Mouse (Mus musculus): ENCODE results near the gene Fndc3b.

Fndc3b gene

DNA sequence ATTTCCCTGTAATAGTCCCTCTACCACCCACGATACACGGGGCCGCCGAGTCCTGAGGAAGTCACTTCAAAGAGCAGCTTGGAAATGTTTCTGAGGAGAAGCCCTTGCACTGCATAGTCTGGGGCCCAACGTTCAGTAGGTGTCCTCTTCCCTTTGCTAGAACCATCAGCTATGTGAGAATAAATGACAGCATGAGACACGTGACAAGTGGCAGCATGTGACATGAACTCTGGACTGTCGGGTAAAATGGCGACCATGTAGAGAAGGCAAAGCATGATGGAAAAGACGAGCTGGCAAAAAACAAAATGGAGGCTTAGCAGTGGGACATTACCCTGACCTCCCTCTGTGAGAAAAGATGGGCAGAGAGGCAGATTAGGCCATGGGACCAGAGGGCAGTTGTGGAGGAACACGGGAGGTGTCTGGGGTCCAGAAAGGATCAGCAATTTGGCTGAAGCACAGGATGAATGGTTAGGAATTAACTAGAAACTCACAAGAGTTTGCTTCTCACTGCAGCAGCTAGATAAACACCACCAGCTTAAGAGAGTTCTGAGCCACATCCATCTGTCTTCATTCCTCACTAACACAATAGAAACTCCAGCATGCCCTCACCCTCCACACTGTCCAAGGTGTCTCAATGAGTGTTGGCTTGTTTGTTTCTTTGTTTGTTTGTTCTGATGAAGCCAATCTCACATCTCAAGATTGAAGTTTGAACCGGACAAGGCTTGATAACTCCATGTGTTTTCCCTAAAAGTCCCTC lies 118.2 kb downstream of the Fndc3b start:
- no peak for DNase-seq (ENCODE audit: low spot score)

DNA sequence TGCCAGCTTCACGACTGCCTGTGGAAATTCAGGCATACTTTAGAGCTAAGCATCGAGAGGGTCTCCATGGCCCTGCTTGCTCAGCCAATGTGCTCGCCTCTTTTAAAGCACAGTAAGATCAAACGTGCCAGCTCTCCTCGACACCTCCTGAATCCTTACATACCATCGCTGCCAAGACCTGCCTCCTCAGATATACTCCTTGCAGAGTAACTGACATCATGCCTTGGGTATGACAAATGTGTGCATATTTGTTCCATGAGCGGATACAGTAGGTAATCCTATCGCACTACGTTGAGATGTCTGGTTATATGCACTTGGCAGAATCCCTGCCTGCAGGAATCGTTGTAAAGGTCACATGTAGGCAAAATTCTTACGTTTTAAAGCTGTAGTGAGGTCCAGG lies 120.3 kb downstream of the Fndc3b start:
- DNase-seq (ENCODE audit: low spot score): no peak

DNA sequence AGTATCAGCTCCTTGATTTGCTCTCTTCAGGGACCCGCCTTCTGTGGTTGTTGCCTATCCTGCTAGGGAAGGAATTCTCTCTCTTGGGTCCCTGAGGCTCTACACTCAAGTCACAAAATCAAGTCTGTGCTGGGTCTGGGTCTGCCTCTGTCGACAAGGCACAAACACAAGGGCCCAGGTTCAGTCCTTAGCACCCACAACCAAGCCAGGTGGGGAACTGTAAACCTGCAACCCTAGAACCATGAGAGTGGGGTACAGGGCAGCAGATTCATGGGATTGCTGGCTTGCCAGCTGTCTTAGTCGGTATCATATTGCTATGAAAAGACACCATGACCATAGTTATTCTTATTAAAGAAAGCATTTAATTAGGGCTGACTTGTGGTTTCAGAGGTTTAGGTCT lies 121.8 kb downstream of the Fndc3b start:
- DNase-seq (ENCODE audit: low spot score): no peak

DNA sequence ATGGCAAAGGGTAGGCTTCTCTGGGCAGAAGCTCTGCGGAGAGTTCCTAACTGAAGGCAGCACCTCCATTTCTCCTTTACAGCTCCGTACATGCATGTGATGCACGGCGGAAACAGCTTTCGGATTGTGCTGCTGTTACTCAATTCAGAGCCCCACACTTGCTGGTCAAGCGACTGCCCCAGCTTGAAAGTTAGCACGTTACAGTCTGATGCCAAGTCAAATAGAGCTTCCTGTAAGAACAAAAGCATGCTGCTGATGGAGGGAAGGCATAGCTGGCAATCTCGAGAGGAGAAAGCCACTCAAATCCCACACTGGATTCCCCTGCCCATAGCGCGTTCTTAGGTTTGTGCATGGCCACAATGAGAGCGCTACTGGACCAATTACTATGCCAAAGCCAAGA lies 122.5 kb downstream of the Fndc3b start:
- DNase-seq (ENCODE audit: low spot score): no peak

DNA sequence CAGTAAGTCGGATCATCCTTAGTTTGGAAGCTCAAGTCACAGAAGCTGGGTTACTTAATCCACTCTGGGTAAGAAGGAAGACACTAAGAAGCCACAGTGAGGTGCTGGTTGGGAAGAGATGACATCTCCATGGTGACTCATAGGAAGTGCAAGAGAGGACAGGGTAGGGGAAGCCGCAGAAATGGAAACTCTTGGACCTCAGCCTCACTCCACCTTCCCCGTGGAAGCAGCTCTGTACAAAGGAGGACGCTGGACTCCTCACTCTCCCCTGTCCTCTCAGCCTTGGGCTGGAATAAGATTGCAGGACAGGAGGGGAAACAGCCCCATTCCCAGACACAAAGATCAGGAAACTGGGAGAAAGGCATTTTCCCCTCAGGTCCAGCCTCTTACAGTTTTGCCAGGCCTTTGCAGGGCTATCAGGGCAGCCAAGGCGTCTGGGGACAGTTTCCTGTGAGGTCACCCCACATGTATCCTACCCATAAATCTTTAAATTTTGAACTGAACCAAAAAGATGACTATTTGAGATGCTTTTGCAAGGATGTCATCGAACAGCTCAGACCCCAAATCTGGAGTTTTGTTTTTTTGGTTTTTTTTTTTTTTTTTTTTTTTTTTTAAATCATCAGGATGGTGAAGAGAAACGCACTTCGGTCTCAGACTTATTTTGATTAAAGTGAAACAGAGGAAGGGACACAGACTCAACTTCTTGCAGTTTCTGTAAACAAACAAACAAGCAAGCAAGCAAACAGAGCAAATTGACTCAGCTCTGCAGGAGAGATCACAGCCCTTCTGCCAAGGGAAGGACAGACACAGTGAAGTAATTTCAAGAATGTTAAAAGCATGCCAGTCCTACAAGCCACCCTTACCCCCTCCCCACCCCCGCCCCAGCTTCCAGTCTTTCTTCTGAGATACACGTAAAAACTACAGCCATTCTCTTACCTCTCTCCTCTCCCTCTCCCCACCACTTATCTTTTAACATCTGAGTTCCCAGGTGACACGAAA lies 126.2 kb downstream of the Fndc3b start:
- no peak for DNase-seq (ENCODE audit: low spot score)

DNA sequence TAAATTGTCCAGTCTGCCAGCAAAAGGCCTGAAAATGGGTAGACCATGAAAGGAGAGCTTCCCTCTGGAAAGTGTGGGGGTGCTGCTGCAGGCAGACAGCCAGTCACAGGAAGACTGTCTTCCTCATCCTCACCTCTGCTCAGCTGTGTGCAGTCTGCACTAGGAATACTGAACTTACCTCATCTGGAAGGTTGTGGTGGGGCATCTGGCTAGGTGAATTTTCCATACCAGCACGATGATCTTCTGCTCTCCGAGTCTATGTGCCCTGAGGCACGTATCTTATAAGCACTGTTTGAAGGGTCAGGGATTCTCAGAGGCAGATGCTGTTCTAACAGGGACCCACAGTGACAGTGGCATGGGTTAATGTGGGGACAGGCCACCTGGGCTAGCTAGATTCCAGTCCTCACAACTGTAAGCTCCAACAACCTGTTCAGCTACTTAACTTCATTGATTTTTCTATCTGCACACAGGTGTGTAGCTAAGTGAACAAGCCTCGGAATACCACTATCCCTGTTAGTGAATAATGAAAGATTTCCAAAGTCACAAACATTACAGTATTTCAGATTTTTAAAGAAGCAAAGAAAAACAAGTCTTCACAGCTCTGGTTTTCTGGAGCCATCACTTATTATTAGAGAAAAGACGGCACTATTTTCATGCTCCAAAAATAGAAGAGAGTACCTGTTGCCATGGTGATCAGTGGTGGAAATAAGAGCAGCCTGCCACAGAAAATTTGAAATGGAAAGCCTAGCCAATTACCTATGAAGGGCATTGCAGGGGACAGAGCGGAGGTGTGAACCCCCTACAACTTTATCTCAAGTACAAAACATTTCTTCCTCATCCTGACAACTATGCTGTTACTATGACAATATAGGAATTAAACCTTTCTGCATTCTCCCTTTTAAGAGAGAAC lies 128.9 kb downstream of the Fndc3b start:
- no peak for DNase-seq (ENCODE audit: low spot score)

DNA sequence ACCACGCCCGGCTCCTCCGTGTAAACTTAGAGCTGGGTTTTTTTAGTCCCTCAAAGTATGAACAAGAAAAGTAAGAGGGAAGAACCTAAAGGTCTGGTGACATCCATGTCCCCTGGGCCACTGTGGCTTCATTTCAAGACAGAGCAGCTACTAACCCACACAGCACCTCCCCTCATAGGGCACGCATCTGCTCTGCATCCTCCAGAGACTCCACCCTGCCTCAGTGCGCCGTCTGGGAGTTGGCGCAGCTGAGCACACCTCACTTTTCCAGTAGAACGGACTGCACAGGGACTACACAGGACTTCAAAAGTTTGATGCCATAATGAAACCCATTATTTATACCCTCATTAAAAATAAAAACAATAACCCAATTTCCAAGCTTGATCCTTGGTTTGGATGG lies 130.2 kb downstream of the Fndc3b start:
- DNase-seq (ENCODE audit: low spot score): no peak

DNA sequence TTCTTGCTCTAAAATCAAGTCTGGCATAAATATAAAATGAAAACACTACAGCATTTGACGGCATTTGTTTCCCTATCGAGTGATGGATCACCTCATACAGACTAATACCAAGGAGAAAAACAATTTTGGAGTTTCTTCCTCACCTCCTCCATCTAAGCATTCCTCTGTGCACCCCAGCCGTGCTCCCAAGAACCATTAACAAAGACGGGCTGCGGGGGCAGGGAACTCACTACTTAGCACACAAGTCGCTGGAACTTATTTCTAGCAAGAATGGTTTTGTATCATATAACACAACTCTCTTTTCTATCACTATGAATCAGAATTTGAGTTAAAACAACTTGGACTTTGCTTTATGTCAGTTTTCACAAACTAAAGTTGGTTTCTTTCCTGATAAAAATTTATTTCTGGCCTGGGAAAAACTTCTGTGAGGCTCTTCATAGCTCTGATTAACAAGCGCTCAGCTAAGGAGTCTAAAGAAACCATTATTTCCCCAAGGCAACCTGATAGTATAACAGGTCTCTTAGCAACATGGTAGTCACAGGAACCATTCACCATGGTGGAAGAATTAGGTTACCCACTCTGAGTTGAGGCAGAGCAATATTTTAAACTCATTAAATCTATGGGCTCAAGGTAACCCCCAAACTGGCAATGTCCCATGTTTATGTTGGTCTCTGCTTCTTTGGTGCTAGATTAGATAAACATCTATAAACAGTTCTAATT lies 131.1 kb downstream of the Fndc3b start:
- no peak for DNase-seq (ENCODE audit: low spot score)

DNA sequence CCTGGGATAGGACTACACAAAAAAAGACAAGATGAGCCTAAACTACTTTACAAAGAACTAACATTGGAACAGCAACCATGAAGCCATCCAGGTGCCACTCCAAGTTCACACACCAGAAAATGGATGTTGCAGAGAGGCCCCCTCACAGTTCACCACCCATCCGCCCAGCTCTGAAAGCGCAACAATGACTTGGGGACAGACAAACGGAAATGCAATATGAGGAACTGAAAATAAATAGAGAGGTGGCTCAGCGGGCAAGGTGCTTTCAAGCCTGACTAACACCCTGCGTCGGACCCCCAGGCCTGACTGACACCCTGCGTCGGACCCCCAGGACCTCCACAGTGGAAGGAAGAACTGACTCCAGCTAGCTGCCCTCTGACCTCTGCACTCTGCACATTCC lies 131.9 kb downstream of the Fndc3b start:
- no peak for DNase-seq (ENCODE audit: low spot score)

DNA sequence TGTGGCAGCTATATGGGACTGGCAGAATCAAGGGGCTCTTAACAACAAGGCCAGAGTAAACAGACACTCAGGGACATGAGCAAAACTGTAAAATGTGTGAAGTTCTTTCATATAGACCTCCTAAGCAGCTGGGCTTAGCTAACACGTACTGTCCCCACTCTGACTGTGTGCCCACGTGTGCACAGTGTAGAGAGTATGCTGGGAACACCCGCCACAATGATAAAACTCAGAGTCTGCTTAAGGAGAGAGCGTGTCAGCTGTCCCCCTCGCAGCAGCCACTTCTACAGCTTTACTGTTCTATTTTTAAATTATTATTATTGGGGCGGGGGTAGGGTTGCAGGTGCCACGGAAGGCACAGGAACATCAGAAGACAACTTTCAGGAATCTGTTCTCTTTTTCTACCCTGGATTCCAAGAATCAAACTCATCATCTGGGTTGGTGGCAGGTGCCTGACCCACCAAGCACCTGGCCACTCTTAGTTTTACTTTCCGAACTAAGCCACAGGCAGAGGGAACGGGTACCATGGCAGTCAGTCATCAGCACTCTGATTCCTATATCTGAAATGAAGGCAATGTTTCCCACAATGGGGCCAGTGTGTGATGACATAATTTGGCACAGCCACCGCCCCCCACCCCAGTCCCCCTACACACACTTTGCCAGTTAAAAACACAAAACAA lies 133.6 kb downstream of the Fndc3b start:
- no peak for DNase-seq (ENCODE audit: low spot score)

DNA sequence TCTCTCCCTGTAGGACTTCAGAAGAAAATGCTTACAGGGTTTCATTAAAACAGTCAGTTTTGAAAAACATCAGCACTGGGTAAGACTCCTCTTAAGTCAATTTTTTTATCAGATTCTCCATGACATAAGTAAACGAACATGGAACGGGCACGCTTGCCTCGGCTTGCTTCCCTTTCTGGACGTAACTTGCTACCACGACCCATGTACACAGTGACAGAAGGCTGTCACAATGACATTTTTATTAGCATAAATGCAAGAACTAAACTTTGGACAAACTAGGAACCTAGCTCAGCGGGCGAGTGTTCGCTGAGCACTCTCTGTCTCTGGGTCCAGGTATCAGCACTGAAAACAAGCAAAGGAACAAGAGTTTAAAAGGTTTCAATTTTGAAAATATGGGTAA lies 136.9 kb downstream of the Fndc3b start:
- DNase-seq (ENCODE audit: low spot score): no peak

DNA sequence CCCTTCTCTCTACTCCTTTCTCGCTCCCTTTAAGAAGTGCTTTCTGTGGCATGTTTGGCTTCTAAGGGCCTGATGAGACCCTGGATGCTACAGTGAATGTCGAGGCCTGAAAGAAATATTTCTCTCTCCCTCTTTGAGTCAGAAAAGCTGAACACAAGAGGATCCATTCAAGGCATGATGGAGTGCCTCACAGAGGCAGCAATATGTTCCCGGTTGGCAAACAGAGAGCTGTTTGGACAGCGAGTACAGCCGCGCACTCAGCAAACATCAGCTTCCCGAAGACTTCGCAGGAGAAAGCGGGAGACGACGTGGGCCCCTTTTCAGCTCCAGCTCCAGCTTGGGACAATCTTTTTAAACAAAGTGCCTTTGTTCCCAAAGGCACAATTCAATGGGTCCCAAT lies 137.6 kb downstream of the Fndc3b start:
- no peak for DNase-seq (ENCODE audit: low spot score)

DNA sequence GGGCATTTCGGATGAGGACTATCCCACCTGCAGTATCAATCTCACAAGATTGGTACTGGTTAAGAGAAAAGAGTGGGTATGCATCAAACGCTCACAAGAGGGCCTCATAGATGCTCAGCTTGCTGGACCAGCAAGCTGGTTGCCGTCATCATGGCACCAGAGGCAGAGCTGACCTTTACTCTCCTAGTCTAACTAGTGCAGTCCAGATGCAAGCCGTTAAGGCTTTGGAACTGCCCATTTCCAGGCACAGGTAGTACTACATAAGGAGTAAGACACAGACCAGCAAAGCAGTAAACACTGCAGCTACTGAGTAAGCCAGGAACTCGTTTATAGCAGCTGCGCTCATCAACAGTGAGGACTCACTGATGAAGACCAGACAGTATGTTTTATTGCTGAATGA lies 138.8 kb downstream of the Fndc3b start:
- no peak for DNase-seq (ENCODE audit: low spot score)

DNA sequence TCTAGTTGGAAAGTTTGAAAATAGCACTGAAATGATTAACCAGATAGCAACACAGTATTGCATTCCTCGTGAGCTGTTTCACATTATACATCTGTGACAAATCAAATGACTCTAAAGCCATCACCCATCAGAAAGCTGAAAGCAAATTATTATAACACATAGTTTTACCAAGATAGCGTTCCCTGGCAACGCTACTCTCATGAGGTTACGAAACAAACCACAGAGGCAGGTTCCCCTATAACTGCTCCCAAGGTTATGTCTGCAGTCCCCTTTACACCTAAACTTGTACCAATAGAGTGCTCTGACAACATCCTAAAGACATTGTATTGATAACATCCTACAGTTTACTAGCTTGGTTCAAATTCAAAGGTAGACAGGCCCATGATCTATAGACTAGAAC lies 145.8 kb downstream of the Fndc3b start:
- DNase-seq (ENCODE audit: low spot score): no peak

DNA sequence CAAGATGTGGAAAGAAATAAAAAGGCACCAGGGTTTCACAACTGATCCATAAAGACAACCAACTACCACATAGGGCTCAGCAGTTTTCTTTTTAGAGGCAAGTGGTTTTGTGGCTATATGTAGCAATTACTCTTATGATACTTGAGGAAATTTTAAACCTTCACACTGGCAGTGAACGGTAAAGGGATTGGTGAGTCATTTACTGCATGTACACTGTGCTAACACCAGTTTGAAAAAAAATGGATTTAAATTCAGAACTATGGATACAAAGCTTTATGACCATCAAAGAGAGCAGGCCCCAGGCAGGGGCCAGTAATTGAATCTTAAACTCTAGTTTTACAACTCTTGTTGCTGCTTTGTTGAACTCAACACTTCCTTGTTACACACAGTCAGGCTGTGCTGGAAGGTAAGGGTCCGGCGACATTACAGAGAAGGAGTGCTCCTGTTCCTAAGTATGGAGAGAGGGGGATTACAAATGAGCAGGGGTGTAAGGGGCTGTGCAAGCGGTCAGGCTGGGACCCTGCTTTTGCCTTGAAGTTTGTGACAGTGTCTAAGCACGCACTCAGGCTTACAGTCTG lies 148.0 kb downstream of the Fndc3b start:
- no peak for DNase-seq (ENCODE audit: low spot score)

DNA sequence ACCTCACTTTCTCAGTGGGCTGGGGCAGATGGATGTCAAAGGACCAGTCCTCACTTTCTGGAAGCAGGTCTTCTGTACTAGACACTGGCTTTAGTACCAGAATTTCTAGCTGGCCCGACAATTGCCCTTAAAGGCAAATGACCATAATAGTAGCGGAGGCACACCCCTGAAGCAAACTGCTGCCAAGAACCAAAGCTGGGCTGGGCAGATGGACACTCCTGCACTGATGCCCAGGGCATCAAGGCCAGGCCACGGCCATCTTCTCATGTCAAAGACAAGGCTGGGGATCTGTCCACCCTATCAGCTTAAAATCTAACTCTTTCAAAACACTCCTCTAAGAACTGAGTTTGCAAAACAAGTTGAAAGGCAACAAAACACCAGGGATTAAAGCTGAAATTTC lies 148.6 kb downstream of the Fndc3b start:
- DNase-seq (ENCODE audit: low spot score): no peak

DNA sequence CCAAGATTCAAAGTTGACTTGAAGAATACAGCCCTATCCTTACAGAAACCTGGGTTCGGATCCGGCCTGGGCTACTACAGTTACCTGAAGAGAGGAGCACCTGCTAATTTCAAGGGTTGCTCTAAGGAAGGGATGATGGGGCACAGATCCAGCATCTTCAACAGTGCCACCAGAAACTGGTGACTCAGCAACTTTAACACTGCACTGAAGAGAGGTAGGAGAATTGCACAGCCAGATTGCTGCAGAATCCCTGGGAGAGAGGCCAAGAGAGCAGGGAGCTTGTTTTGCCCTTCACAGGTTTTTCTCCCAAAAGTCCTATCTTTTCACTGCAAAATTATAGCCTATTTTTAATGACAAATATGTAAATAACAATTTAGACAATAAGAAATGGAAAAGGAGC lies 149.2 kb downstream of the Fndc3b start:
- DNase-seq (ENCODE audit: low spot score): no peak

DNA sequence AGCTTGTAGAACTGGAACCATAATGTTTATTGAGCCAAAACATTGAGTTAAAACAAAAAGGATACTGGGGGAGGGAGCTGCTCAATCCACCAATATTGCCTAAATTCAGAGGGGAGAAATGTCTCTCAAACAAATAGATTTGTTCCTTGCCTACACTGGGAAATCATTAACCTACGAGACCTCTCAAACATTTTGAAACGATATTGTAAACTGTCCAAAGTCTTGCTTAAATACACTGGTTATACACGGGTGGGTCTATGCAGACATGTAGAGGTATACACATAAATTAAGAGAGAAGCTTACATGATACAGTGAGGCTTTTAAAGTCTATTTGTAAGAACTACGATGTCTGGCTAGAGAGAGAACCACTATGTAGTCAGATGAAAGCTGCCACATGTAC lies 151.8 kb downstream of the Fndc3b start:
- DNase-seq (ENCODE audit: low spot score): no peak

DNA sequence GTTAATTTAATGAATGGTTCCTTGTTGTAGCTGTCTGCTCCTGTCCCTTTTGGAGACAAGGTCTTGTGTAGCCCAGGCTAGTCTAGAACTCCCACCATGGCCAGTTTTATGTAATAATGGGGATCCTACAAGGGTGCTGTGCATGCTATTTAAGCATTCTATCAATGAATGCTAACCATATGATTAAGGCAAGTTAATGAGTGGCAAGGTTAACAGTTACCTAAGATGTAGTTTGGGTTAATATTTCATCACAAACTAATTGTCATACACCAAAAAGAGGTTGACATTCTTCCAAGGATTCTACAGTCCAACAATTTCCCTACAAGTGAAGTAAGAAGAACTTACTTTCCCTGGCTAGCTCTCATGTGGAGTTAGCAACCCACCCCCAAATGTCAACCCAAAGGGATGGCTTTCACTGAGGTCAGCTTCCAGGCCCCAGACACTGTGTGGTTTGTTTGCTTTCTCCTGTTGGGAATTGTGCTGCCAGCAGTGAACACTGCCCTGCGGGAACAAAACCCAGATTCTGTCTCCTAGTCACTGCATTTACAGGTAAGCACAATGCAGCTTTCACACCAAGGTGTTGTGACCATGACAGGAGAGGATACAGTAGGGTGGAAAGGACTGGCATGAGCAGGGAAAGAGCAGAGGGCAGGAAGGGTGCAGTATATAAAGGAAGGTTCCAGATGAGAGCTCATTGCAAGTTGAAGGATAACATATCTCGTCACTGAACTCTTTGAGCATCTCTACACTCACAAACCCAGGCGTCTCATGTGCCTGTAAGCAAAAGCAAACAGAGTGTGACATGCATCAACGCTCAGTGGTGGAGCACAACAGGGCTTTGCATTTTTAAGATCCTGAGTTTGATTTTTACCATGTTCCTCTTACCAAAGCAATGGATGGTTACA lies 153.8 kb downstream of the Fndc3b start:
- DNase-seq (ENCODE audit: low spot score): no peak
